Mouse (Mus musculus) retina, embryonic 14.5 days (tissue): ENCODE measurements around the gene Als2.

Experiments
- DNase-seq: peaks from one replicate; pipeline ENCODE4 v3.0.0-alpha.2; 2015; ENCODE audit warnings: low spot score

Gene Als2

GRCm38 (mm10) chr1:59166232-59166905 lies 70.7 kb downstream of the Als2 start:
- no peak for DNase-seq

GRCm38 (mm10) chr1:59163918-59164317 lies 73.1 kb downstream of the Als2 start:
- peak; percentile 9 for DNase-seq

GRCm38 (mm10) chr1:59163030-59163461 lies 74.0 kb downstream of the Als2 start, which contains the start of gene Mpp4:
Gene Mpp4 (minus strand): TSS chr1:59163389.
- no peak for DNase-seq

GRCm38 (mm10) chr1:59162309-59163024 lies 74.6 kb downstream of the Als2 start:
- no peak for DNase-seq

DNA sequence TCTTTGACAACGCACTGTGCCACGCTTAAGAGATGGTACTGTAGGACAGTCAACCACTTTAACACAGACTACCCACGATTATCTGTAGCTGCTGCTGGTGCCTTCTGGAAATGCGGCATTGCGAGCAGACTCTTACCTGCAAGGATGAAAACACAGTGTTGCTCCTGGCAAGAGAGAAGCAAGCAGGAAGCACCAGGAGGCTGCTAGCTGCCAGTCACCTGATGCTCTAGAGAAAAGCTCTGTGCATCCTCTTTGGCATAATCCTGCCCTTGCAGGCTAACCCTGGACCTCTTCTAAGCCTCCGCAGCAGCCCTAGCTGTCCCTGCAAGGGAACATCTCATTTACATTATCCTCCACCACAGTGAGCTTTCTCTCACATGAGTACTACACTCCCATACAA lies 75.6 kb downstream of the Als2 start:
- DNase-seq = no peak

DNA sequence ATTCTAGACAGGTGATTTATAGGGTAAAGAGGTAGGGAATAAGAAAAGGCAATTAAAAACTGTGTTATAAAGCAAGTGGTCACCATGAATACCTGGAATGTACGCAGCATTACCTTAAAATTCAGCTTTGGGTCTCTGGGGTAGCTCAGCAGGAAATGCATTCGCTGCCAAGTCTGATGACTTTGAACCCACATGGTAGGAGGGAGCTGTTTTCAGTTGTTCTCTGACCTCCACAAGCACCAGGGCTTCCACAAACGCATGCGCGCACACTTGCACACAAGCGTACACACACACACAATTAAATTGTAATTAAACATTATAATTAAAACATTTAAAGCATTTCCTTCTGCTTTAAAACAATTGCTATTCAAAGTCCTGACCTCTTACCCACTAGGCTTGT lies 76.2 kb downstream of the Als2 start:
- DNase-seq = no peak

GRCm38 (mm10) chr1:59159136-59159535 lies 77.9 kb downstream of the Als2 start:
- no peak for DNase-seq

DNA sequence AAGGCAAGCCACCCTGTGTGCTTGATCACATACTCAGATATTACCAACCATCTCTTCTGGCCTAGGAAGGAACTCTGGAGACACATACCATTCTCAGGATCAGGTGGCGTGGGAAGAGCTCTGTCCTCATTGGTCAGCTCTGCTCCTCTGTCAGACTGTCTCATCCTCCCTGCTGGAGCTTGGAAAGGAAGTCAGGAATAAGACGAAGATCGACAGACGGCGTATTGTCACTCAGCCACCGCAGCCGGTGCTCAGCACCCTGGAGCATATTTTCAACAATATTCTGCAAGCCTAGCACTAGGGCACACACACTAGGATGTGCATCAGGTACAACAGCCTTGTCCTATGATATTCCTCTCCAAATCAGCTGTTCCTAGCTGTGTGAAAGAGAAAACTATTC lies 78.5 kb downstream of the Als2 start:
- no peak for DNase-seq

DNA sequence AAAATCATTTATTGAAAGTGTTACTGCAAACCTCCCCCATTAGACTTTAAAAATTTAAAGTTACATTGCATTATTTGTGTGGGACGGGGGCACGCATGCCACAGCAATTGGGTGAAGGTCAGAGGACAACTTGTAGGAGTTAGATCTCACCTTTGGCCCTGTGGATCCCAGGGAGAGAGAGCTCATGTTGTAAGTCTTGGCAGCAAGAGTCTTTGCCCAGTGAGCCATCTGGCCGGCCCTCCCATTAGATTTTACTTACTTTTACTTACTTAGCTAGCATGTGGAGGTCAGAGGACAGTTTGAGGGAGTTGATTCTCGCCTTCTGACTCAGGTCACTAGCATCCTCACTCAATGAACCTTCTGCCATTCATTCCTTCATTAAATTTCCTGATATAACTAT lies 79.2 kb downstream of the Als2 start:
- DNase-seq = no peak

DNA sequence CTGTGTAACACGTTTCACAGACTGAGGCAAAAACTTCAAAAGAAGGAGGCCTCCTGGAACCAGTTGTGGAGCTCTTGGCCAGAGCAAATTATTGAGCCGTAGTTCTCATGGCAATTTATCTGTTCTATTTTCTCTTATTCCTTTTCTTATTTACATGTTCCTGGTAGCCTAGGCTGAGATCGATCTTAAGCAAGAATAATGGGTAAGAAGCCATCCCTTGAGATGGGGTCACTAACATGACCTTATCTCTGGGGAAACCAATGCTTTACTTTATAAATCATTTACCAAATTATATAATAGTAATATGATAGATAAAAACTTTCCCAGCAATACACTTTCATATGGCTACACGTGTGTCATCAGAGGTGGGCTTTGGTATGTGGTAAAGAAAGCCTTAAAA lies 84.7 kb downstream of the Als2 start:
- DNase-seq = no peak

DNA sequence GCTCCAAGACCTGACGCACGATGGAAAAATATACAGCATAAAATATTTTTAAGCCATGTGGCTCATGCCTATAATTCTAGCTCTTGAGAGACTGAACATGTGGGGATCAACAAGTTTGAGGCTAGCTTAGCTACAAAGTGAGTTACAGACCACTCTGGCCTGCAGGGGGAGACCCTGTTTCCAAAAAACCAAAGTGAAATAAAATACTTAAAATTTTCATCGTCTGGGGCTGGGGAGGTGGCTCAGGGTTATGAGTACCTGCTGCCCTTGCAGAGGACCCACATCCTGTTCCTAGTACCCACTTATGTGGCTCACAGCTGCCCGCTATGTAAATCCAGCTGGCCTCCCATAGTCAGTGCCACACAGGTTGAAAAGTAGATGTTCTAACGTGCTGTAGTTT lies 86.5 kb downstream of the Als2 start:
- DNase-seq = no peak

DNA sequence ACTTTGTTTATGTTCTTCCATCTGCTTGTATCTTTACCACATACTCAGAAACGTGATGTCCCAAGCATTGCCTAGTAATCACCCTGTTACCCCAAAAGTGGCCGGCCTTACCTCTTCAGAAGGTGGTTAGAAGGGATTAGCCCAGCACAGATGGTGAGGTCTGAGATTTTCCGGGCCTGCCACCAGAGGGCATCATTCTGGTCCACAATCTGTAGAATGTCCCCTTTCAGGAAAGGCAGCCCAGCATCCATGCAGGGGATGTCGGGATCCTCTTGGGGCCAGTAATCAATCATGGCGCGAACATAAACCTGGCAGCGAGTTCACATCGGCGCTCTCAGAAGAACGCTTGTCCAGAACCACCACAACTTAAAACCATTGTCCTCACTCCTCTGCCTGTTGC lies 92.5 kb downstream of the Als2 start:
- DNase-seq = peak; percentile 39

DNA sequence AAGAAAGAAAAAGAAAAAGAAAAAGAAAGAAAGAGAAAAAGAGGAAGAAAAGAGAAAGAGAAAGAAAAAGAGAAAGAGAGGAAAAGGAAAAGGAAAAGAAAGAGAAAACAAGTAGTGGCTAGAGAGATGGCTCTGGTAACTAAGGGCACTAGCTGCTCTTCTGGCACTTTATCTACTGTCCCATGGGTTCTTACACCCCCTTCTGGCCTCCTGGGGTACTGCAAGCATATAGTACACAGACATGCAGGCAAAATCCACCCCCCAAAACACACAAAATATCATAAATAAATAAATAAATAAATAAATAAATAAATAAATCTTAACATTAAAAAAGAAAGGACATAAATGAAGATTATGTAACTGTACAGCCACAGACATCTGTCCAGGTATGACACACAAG lies 94.2 kb downstream of the Als2 start:
- DNase-seq = peak; percentile 77

GRCm38 (mm10) chr1:59134419-59134818 lies 102.6 kb downstream of the Als2 start:
- DNase-seq = no peak

GRCm38 (mm10) chr1:59128879-59129278 lies 108.2 kb downstream of the Als2 start:
- DNase-seq = no peak

DNA sequence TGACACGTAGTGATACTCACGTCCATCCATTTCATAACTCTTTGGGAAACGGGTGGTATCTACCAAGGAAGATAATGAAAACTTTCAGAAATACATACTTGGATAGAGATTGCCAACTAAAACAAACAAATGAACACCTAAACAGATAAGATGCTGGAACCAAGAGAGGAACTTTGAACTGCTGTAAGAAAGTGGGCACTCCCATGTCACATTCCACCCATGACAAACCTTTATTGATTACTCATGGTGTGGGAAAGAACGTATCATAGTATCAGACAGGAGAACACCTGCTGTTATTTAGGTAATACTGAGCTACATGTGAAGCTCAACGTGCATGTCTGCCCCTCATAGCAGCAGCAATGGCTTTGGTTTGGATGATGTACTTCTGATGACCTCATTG lies 111.5 kb downstream of the Als2 start:
- no peak for DNase-seq

DNA sequence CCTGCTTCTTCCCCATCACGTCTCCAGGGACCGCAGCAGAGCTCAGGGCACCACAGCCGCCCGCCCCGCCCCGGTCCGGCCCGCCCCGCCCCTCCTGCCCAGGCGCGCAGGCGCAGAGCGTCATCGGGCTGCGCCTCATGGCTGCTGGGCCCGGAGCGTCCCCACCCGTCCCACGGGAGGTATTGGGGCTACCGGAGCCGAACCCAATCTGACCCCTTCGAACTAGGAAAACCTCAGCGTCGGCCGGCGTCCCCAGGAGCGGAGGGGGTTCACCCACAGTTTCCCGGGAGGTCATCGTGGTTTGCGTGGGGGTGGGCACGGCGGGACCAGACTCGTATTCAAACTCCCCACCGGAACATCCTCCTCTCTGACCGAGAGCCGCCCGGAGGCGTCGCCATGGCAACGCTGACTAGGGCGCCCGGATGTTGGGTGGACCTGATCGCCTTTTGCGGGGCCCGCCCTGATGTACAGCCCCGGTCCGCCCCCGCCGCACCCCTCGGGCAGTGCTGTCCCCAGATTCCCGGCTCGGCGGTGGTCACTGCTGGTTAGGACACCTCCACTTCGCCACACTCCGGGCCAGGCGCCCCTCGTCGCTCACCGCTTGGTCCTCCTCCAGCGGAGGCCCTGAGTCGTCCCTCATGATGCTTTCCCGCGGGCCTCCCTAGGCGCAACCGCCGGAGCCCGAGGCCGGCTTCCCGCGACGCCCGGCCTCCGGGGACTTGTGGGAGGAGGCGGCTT lies 117.1 kb downstream of the Als2 start, which contains the start of gene Tmem237:
TSS of gene Tmem237 (minus strand) at position 689 of the 738 bp plus-strand sequence.
- DNase-seq = peak; percentile 89
